Mouse (Mus musculus) ES-CJ7 (cell line): ENCODE measurements around the gene Kif9.

ENCODE experiments used
- DNase-seq: peaks from one replicate; pipeline ENCODE4 v3.0.0; 2011; ENCODE audit warnings: low read depth, low spot score

Kif9 gene

DNA sequence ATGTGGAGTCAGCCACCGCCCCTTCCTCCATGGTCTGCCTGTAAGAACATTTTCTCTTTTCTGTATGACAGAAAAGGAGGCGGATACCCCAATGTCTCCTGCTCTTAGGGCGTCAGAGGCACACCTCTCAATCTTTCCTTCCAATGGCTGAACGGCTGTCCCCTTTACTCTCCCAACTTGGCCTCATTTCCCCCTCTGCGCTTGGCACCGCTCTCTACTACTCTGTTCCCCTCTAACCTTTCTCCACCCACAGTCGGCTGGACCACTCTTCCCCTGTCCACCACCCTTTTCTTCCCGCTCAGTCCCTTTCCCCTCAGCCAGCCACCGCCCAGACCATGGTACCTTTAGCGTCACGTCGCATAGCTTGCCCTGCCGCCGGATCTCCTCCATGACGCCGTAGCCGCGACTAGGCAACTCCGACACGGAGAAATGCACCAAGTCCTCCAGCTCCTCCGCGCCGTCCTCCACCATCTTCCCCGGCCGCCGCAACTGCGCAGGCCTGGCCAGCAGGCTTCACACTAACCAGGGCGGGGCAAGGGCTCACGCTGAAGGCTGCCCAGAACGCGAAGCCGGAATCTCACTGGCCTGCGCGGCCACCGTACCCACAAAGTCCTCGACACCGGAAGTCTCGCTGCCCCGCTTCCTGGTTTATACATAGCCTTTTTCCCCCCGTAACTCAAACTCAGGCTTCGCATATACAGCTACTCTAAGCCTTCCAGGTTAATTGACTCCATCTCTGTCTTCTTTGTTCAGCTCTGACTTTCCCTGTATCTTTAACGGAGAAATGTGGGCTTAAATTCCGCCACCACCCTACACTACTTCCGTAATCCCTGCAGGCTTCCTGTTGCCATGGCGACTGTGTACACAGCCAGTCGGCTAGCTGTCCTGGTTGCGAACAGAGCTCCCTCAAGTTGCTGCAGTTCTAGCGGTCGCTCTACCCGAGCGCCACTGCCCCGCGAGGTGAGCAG, at the start of gene Kif9, which contains the start of gene Klhl18:
TSS of gene Kif9 (plus strand) at position 835 of the 968 bp plus-strand sequence.
TSS of gene Klhl18 (minus strand) at position 571 of the 968 bp plus-strand sequence.
- peak; percentile 91 for DNase-seq

- DNase-seq = no peak
Measured at GRCm38 (mm10) chr9:110431241-110431640, 45.5 kb upstream of the Kif9 start.

DNA sequence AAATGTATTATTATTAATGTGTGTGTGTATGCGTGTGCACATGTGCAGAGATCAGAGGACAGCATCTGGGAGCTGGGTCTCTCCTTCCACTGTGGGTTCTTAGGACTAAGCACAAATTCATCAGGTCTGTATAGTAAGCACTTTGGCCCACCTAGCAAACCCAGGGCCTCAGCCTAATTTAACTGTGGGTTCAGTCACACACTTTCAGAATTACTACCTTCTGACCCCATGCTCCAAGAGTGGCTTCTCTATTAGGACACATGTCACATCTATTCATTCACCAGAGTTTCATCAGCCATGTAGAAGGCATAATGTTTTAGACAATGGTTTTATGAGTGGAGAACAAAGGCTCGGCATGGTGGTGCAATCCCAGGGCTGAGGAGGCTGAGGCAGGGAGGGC, 43.7 kb upstream of the Kif9 start:
- no peak for DNase-seq

- DNase-seq = no peak
Measured at GRCm38 (mm10) chr9:110436041-110436440, 40.7 kb upstream of the Kif9 start.

DNA sequence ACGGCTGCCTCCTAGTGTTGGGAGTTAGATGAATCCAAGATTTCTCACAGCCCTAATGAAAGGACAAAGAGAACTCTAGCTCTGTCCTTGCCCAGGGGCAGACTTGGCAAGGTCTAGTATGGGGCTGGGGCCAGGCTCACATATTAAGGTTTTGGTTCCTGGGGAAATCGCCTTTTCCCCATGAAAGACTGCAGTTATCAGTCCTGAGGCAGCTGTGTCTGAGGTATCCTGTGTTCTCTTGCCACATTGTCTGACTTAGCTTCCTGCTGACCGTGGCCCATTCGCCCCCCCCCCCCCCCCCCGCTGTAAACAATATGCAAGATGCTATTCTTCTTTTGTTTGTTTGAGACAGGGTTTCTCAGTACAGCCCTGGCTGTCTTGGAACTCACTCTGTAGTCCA, 36.7 kb upstream of the Kif9 start:
- no peak for DNase-seq

- no peak for DNase-seq
Measured at GRCm38 (mm10) chr9:110440559-110440958, 36.2 kb upstream of the Kif9 start.

DNA sequence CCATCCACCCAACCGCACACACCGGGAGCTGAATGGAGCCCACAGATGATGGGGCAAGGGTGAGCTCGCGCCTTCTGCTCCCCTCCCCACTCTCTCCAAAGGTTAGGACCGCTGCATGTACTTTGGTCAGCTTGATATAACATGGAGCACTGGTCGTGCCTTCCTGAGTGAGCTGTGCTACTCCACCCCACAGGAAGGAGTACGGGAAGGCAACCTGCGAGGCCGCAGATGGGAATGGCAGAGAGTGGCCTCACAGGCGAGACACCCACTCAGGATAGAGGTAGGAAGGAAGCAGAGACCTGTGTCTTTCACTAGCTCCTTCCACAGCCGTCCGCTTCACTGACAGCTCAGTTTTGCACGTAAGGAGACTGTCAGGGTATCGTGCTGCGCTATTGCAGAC, 28.4 kb upstream of the Kif9 start:
- DNase-seq = no peak

DNA sequence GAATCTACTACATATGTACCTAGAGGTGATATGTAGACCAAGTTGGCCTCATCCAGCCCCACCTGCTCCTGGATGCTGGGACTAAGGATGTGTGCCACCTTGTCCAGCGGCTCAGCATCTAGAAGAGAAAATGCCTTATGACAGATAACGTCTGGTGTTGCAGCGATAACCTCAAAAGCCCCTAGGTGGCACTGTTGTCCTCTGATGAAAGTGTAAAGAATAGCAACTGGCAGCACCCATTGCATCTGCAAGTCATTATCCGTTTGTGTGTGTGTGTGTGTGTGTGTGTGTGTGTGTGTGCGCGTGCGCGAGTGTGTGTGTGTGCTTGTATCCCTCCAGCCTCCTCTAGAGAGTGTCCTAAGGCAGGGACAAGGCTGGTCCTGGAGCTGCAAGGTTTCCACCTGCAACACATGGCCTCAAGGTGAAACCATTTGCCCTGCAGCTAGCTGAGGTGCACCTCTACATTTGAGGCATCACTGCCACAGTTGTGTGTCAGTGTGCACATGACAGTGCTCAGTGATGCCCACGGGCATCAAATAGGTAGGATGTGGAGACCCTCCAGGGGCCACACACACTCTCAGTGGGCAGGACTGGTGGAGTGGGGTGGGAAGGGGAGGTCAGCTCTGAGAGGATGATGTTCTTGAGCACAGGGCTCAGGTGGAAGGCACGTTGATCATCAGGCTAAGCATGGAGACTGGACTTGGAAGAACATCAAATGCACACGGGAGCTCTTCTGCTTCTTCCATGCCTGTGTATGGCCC, 27.7 kb upstream of the Kif9 start:
- DNase-seq = peak; percentile 78

GRCm38 (mm10) chr9:110452523-110452922, 24.2 kb upstream of the Kif9 start:
- DNase-seq = no peak

DNA sequence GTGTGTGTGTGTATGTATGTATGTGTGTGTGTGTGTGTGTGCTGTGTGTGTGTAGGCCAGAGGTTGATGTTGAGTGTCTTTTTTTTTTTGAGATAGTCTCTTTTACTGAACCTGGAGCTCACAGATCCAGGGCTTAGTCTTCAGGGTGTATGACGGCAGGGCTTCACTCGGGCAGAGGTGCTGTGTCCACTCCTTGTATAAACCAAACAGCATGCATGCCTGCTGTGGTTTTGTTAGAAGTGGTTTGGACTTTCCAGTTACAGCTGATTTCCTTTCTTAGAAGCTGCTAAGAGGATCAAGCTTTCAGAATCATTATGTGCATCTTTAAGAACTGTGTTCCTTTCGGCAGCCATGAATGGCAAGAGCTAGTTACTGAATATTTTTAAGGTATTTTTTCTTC, 18.8 kb upstream of the Kif9 start:
- no peak for DNase-seq

GRCm38 (mm10) chr9:110459145-110459727, 17.5 kb upstream of the Kif9 start:
- no peak for DNase-seq

DNA sequence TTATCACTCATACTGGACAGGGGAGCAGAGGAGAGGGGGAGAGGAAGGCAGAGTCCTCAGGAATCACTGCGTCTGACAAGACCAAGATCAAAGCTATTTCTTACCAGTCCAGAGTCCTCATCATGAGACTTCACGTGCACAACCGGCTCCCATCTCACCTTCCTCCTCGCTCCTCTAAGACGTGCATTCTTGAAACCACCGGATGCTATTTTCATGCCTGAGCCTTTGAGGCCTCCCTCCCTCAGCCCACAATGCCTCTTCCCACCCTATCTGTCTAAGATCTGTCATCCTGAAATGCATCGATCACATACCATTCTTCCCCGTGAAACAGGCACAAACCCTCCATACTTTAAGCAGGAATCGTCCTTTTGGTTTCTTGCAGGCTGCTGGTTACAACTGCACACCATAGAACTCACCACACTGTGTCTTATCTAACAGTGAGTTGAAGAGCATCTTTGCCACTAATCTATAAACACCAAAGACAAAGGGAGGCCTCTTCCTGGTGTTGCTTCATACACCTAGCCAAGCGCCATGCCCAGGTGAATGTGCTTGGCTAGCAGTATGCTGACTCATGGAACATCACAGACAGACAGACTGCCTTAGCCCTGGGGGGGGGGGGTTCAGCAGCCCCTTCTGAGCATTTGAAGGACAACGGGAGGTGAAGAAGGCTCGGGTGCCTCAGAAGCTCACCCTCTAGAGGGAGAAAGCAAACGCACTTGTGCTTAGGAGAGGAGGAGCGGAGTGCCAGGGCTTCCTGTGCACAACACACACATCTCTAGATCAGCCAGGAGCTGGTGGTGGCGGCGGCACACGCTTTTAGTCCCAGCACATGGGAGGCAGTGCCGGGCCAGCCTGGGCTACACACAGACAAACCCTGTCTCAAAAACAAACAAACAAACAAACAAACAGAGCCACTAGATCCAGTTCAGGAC, 15.6 kb upstream of the Kif9 start:
- DNase-seq = no peak

DNA sequence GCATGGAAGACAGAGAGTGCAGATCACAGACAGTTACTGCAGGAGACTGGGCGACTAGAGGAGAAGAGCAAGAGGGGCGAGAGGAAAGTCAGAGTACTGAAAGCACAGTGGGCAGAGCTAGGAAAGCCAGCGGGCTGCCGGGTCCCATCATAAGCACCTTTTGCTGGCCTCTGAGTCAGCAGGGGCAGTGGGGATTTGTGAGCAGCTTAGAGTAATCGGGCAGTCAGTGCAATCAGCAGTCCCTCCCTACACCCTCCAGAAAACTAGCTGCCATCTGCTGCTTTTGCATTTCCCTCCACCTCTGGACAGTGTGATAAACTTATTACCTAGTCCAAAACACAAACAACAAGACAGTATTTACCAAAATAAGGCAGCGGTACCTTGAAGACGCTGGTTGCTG, 14.4 kb upstream of the Kif9 start:
- DNase-seq = no peak

- DNase-seq = no peak
Measured at GRCm38 (mm10) chr9:110463983-110464591, 12.7 kb upstream of the Kif9 start.

- no peak for DNase-seq
Measured at GRCm38 (mm10) chr9:110465336-110465735, 11.4 kb upstream of the Kif9 start.

DNA sequence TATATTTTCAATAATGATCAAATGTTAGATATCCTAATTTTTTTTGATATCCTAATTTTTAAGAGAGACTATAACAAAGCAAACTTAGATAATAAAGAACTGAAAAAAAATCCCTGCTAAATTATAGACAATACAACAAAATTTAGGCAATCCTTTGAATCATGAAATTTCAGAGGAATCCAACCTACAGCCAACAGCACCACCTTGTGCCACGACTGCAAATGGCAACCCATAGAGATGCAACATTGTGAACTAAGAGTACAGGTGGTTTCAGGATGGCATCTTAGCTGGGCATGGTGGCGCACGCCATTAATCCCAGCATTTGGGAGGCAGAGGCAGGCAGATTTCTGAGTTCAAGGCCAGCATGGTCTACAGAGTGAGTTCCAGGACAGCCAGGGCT, 10.6 kb upstream of the Kif9 start:
- peak; percentile 26 for DNase-seq

GRCm38 (mm10) chr9:110477951-110478350, 1.2 kb downstream of the Kif9 start:
- DNase-seq = no peak

DNA sequence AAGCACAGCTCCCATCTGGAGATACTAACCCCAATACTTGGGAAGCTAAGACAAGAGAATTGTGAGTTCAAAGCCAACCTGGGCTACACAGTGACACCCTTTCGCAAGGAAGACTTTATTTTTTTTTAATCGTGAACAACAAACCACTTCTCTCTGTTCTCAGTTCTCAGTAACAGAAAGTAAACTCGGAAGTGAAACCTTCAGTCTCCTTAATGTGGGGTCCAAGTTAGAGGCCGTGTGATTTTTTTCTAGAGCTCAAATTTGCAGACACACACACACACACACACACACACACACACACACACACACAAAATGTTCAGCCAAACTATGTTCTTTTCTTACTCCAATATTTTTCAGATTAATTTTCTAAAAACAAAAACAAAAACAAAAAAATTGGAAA, 1.9 kb downstream of the Kif9 start:
- DNase-seq = no peak

GRCm38 (mm10) chr9:110488841-110489240, 12.1 kb downstream of the Kif9 start:
- peak; percentile 75 for DNase-seq

GRCm38 (mm10) chr9:110490913-110491312, 14.2 kb downstream of the Kif9 start:
- peak; percentile 71 for DNase-seq

- DNase-seq = no peak
Measured at GRCm38 (mm10) chr9:110525737-110526136, 49.0 kb downstream of the Kif9 start.
